Comparison of ENCODE assay signal across 8 mouse cellular contexts in the genomic region with DNA sequence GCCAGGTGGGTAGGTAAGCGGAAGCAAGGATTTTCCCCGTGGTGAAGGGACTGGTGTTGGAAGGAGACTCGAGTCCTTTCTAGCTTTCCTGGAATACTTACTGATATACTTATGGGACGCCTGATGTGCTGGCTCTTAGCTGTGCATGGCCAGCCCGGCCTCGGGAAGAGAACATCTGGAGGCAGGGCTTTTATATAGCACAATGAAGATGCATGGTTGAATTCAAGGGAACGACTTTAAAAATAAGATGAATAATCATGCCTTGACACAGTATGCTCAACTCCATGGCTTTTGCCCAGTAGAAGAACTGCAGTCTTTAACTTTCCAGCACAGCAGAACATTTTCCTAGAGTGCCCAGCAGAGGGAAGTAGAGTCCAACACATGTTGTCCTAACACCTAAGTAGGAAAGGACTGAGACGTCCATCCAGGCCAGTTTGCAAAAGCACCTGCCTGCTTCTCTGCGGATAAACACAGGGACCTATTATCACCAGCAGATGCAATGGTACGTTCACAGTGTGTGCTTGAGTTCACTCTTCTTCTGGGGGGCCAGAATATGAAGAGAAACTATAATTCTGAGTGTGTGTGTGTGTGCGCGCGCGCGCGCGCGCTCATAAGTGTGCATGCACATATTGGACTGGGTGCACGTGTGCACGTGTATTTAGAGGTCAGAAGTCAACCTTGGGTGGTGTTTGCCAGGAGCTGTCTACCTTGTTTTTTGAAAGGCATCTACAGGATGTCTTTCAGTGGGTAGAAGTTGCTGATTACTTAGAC. TPM values are rescaled to one million over a fixed set of nuclear protein-coding genes. Genes with fewer than 3 reads are reported as not detected.
DNase-seq lines count a peak whose midpoint lies in the region; ATAC-seq and TF ChIP-seq lines count a peak whose summit lies in the region.

No protein-coding gene starts in this region.

- TF ChIP-seq POLR2A in bone marrow macrophage, adult 2 months (IDR thresholded peaks at IDR 0.05; ENCODE audit: borderline replicate concordance, low read depth, low read length), result no peak

- TF ChIP-seq CTCF in E14TG2a.4 (conservative IDR thresholded peaks at IDR 0.05; ENCODE audit: low read length), result peak; percentile 73
- TF ChIP-seq CTCF in bone marrow macrophage, adult 2 months (IDR thresholded peaks at IDR 0.05; ENCODE audit: low read depth, low read length), result peak; percentile 7; the same call in 1 of the 2 replicates

- H3K4me1 ChIP-seq in E14TG2a.4 (replicated peaks; ENCODE audit: low read depth, low read length), result peaks cover 6% of the 10 kb centered on the region; the same call in 1 of the 2 replicates
- no peaks in the 10 kb centered on the region for H3K4me1 ChIP-seq in bone marrow macrophage, adult 2 months (ENCODE audit: control insufficient read depth, insufficient read depth, low read length)
- peaks cover 17% of the 10 kb centered on the region for H3K4me1 ChIP-seq in embryonic facial prominence, embryonic 15.5 days
- peaks cover 3 to 6% of the 10 kb centered on the region in 2 experiments; a peak in 2 of 4 replicates for H3K4me1 ChIP-seq in heart, embryonic 14.5 days (ENCODE audit: control insufficient read depth in 2 of 2, insufficient read depth in 2 of 2, low read length in 2 of 2)
- H3K4me1 ChIP-seq in kidney, embryonic 15.5 days, result peaks cover 21% of the 10 kb centered on the region
- no peaks in the 10 kb centered on the region for H3K4me1 ChIP-seq in liver, embryonic 11.5 days (replicated peaks; ENCODE audit: control insufficient read depth, insufficient read depth, low read length)

- no peak overlapping the region for H3K4me3 ChIP-seq in E14TG2a.4 (replicated peaks; ENCODE audit: low read length)
- H3K4me3 ChIP-seq in bone marrow macrophage, adult 2 months (ENCODE audit: insufficient read depth, low read length), result no peak overlapping the region
- H3K4me3 ChIP-seq in embryonic facial prominence, embryonic 15.5 days (replicated peaks), result no peak overlapping the region
- H3K4me3 ChIP-seq in heart, embryonic 14.5 days (ENCODE audit: control insufficient read depth in 1 of 2, insufficient read depth in 1 of 2, low read depth in 1 of 2, low read length in 2 of 2), result no peak overlapping the region
- H3K4me3 ChIP-seq in kidney, embryonic 15.5 days (replicated peaks), result no peak overlapping the region
- no peak overlapping the region for H3K4me3 ChIP-seq in liver, embryonic 11.5 days (ENCODE audit: low read depth, low read length)

- WGBS in embryonic facial prominence, embryonic 15.5 days, result 69% methylated on average over 20 of the region's 20 CpGs
- 67% methylated on average over 20 of the region's 20 CpGs for WGBS in heart, embryonic 14.5 days
- 72% methylated on average over 20 of the region's 20 CpGs for WGBS in kidney, embryonic 15.5 days
- WGBS in liver, embryonic 11.5 days, result 70% methylated on average over 20 of the region's 20 CpGs

- H3K27me3 ChIP-seq in E14TG2a.4 (ENCODE audit: insufficient read depth, low read length), result peaks cover 13% of the 10 kb centered on the region; the same call in 1 of the 2 replicates
- no peaks in the 10 kb centered on the region for H3K27me3 ChIP-seq in embryonic facial prominence, embryonic 15.5 days
- no peaks in the 10 kb centered on the region for H3K27me3 ChIP-seq in heart, embryonic 14.5 days (ENCODE audit: control insufficient read depth, insufficient read depth, low read length)
- H3K27me3 ChIP-seq in kidney, embryonic 15.5 days, result no peaks in the 10 kb centered on the region
- H3K27me3 ChIP-seq in liver, embryonic 11.5 days (replicated peaks; ENCODE audit: control insufficient read depth, insufficient read depth, low read length), result peaks cover 3% of the 10 kb centered on the region; the same call in 1 of the 2 replicates

- no peaks in the 10 kb centered on the region for H3K9me3 ChIP-seq in E14TG2a.4 (ENCODE audit: low read length)
- H3K9me3 ChIP-seq in embryonic facial prominence, embryonic 15.5 days (replicated peaks), result no peaks in the 10 kb centered on the region
- no peaks in the 10 kb centered on the region for H3K9me3 ChIP-seq in heart, embryonic 14.5 days (ENCODE audit: control insufficient read depth, low read length)
- H3K9me3 ChIP-seq in kidney, embryonic 15.5 days (replicated peaks), result no peaks in the 10 kb centered on the region
- H3K9me3 ChIP-seq in liver, embryonic 11.5 days (ENCODE audit: control insufficient read depth, low read length), result no peaks in the 10 kb centered on the region

- H3K36me3 ChIP-seq in E14TG2a.4 (ENCODE audit: insufficient read depth, low read length), result no peaks in the 10 kb centered on the region
- H3K36me3 ChIP-seq in embryonic facial prominence, embryonic 15.5 days, result no peaks in the 10 kb centered on the region
- no peaks in the 10 kb centered on the region for H3K36me3 ChIP-seq in heart, embryonic 14.5 days (ENCODE audit: control insufficient read depth, insufficient read depth, low read length)
- no peaks in the 10 kb centered on the region for H3K36me3 ChIP-seq in kidney, embryonic 15.5 days
- H3K36me3 ChIP-seq in liver, embryonic 11.5 days (ENCODE audit: control insufficient read depth, insufficient read depth, low read length), result no peaks in the 10 kb centered on the region

- 0 out of 2 replicates have a peak, but pooled peaks have one; percentile 9 for ATAC-seq in embryonic facial prominence, embryonic 15.5 days (ENCODE audit: insufficient number of reproducible peaks, low FRiP score, low TSS enrichment, low read depth)
- ATAC-seq in heart, embryonic 14.5 days (ENCODE audit: insufficient number of reproducible peaks, insufficient read depth, low FRiP score, low read depth), result 0 out of 2 replicates have a peak, but pooled peaks have one; percentile 37
- ATAC-seq in kidney, embryonic 15.5 days (replicated peaks; ENCODE audit: low FRiP score), result peak; percentile 26; the same call in 1 of the 2 replicates
- ATAC-seq in liver, embryonic 11.5 days (replicated peaks; ENCODE audit: low FRiP score), result 0 out of 2 replicates have a peak, but pooled peaks have one; percentile 31

- H3K4me2 ChIP-seq in embryonic facial prominence, embryonic 15.5 days (replicated peaks), result no peak overlapping the region
- no peak overlapping the region for H3K4me2 ChIP-seq in heart, embryonic 14.5 days (ENCODE audit: low read length)
- H3K4me2 ChIP-seq in kidney, embryonic 15.5 days, result no peak overlapping the region
- no peak overlapping the region for H3K4me2 ChIP-seq in liver, embryonic 11.5 days

- H3K27ac ChIP-seq in bone marrow macrophage, adult 2 months (ENCODE audit: insufficient read depth, low read depth, low read length), result no peak overlapping the region
- 0 out of 2 replicates have a peak overlapping the region, but pooled peaks have one; percentile 6 for H3K27ac ChIP-seq in embryonic facial prominence, embryonic 15.5 days (replicated peaks)
- H3K27ac ChIP-seq in heart, embryonic 14.5 days (replicated peaks in 1 of 2; ENCODE audit: control insufficient read depth in 1 of 2, insufficient read depth in 1 of 2, low read depth in 2 of 2, low read length in 2 of 2), result no peak overlapping the region
- no peak overlapping the region for H3K27ac ChIP-seq in kidney, embryonic 15.5 days
- H3K27ac ChIP-seq in liver, embryonic 11.5 days (ENCODE audit: low read depth, low read length), result no peak overlapping the region

- no peak overlapping the region for H3K9ac ChIP-seq in embryonic facial prominence, embryonic 15.5 days
- H3K9ac ChIP-seq in heart, embryonic 14.5 days (ENCODE audit: low read length), result no peak overlapping the region
- H3K9ac ChIP-seq in kidney, embryonic 15.5 days, result no peak overlapping the region
- H3K9ac ChIP-seq in liver, embryonic 11.5 days (ENCODE audit: low read depth, low read length), result no peak overlapping the region

- DNase-seq in liver, embryonic 11.5 days (ENCODE audit: low spot score), result no peak
- DNase-seq in neural tube, embryonic 10.5 days (ENCODE audit: extremely low spot score, low spot score), result peak; percentile 44
- peak; percentile 36 for DNase-seq in thymus, postnatal 0 days (ENCODE audit: low spot score)

RNA-seq across cellular contexts. Expression of gene Echdc3, which starts 19.8 kb away (rescaled TPM):
- polyA plus RNA-seq in bone marrow macrophage, adult 2 months (2012; ENCODE audit: insufficient read depth, insufficient read length, missing spikeins), result 1.1 and 1.2 TPM in 2 replicates
- 5.0 and 6.3 TPM in 2 replicates for polyA plus RNA-seq in embryonic facial prominence, embryonic 15.5 days (2015; fragmentation: Nextera tagmentation; extraction: Ambion mirVana)
- polyA plus RNA-seq in heart, embryonic 14.5 days (2014; fragmentation: Nextera tagmentation; extraction: Ambion mirVana), result 11.0 and 12.0 TPM in 2 replicates
- 8.7 and 9.5 TPM in 2 replicates for polyA plus RNA-seq in kidney, embryonic 15.5 days (2015; fragmentation: Nextera tagmentation; extraction: Ambion mirVana)
- 5.3 and 6.4 TPM in 2 replicates for polyA plus RNA-seq in liver, embryonic 11.5 days (2014; fragmentation: Nextera tagmentation; extraction: Ambion mirVana)
- 2.2 and 2.4 TPM in 2 replicates for polyA plus RNA-seq in thymus, postnatal 0 days (2015; fragmentation: Nextera tagmentation; extraction: Ambion mirVana)
